Mouse (Mus musculus): ENCODE data around the gene Olfr938.

The Olfr938 gene

GRCm38 (mm10) chr9:39078787-39079186, at the start of gene Olfr938:
TSS of gene Olfr938 (minus strand) at chr9:39078887.
- no peak for DNase-seq (ENCODE audit: low read depth, low spot score)

GRCm38 (mm10) chr9:39127831-39128230, 49.1 kb upstream of the Olfr938 start, which contains the start of gene Olfr27:
TSS of gene Olfr27 (plus strand) at chr9:39128131.
- DNase-seq (ENCODE audit: low read depth, low spot score), result no peak

DNA sequence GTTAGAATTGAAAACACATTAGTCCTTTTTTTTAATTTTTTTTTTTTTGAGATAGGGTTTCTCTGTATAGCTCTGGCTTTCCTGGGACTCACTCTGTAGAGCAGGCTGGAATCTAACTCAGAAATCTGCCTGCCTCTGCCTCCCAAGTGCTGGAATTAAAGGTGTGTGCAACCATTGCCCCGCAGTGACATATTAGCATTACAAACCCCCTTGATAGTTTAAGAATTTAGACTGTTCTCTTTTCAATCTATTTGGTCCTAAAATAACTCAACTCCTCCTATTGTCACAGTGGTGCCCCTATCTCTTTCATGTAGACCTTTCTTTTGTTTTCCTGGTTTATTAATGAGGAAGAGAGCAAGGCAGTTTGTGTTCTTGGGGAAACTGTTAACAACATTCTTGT, 48.6 kb upstream of the Olfr938 start:
- DNase-seq (ENCODE audit: low read depth, low spot score), result no peak

DNA sequence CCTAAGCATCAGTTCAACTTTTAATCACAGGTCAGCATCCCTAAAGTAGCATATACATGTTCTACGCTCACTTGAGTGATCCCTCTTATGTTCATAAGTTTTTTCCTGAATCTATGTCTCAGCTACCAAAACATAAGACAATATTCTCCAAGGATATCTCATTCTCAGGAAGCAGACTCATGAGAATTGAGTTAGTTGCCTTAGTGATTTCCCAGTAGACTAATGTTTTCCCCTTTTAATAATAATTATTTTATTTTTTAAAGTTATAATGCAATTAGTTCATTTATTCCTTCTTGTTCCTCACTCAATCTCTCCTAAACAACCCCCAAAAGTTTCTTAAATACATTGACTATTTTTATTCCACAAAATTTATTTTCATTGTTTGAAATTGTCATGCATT, 13.8 kb downstream of the Olfr938 start, which contains the start of gene Olfr937:
Olfr937 (minus strand) TSS at position 101 of the 400 bp plus-strand sequence.
- no peak for DNase-seq (ENCODE audit: low read depth, low spot score)
